Mouse (Mus musculus): ENCODE data around the gene Pik3cd.
"Not testable (repeated sequence)": the region's sequence is repeated elsewhere in the genome, so short reads cannot be mapped to it uniquely, and the experiment has no call there.

Pik3cd gene

DNA sequence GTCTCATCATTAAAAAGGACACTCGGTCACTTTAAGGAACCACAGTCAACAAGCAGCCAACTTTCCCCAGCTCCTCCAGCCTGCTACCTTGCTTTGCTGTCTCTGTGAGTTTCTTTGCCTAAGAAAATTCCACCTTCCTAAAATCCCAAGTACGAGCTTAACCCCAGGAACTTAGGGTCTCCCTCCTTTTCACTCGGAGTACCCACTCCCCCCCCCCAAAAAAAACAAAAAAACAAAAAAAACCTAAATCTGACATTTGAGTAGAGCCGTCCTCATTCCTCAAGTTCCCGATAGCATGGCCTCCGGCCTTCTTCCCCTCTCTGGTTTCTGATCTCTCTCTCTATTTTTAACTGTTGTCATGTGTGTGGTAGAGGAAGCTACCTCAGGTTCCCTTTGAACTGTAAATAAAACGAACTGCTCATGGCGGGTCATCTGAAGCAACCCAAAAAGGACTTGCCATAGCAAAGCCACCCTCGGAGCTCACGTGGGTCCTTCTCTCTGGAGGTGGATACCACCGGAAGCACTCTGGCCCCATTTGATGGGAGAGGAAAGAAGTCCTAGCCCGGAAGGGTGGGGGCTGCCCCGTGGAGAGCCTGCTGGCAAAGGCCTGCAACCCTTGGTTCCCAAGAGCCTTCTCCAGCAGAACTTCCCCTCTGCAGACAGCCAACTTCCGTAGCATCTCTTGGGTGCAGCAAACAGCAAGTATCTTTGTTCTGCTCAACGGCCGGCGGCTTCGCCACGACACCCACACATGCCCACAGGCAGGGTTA lies at the start of gene Pik3cd:
Gene Pik3cd (minus strand): TSS at position 362 of the 770 bp plus-strand sequence.
- DNase-seq (ENCODE audit: low spot score in 2 of 2): peak; percentile 39 to 46

DNA sequence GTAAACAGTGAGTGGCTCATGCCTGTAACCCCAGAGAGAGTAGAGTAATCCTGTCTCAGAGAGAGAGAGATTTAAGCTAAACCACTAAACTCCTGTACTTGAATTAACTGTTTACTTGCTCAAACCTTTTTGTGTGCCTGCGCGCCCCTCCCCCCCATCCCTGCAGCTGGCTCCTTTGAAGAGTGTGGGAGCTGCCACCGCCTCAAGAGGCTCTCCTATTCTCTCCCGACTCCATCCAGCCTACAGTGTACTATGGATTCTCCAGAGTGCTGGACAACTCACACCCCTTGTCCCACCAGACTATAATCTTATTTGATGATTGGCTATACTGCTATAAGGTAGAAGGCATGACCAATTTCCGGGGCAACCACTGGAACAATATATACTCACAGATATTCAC lies 48.3 kb upstream of the Pik3cd start:
- DNase-seq (ENCODE audit: low spot score in 2 of 2): no peak

DNA sequence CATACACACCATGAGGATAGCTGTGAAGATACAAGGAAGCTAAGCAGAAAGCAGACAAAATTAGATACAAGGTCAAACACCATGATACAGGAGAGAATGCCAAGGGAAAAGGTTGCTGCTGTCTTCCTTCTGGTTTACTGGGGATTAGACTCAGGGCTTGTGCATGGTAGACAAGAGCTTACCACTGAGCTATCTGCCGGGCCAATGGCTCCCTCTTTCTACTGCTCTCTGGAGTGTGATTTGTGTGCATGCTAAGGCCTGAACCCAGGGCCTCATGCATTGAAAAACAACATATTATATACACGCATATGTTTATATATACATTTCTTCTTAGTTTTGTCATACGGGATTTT lies 47.3 kb upstream of the Pik3cd start:
- DNase-seq (ENCODE audit: low spot score in 2 of 2): not testable (repeated sequence)

DNA sequence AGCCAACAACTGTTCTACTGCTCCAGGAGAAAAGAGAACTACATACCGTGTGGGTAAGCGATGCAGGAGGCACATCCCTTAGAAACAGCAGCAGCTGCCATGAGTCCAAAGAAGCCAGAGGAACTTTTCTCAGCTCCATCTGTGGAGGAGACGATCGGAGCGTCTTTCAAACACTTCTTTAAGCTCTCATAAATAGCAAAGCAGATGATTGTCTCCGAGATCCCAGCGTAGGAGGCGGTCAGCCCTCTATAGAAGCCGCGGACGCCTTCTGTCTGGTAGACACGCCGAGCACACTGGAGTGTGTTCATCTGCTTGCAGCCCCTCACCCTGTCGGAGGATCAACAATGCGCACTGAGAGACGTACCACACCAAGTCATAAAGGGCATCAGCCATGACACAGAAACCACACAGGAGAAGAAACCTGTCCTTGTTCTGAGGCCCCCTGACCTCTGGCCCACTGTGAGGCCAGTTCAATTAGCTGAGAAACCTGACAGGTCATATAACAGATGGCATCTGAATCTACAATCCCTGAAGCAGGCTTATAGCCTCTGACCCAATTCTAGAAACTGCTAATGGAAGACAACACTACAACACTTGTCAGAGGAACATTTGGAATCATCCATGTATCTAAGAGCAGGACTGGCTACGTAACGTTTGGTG lies 46.8 kb upstream of the Pik3cd start:
- DNase-seq (ENCODE audit: low spot score in 2 of 2): no peak

DNA sequence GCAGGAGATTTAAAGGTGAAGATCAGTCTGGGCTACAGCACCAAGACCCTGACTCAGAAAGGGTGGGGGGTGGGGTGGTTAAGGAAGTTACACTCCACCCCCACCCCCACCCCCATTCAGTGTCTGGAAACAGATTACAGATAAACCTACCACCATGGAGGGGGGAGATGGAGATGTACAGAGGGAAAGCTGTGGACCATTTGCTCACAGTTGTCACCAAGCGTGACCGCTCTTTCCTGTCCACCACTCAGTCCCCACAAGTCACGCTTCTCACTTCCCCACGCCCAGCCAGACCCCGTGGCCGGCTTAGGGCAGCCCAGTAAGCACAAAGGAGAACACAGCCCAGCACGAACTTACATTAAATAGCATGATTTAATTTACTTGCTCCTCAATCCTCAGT lies 41.7 kb upstream of the Pik3cd start:
- no peak for DNase-seq (ENCODE audit: low spot score in 2 of 2)

DNA sequence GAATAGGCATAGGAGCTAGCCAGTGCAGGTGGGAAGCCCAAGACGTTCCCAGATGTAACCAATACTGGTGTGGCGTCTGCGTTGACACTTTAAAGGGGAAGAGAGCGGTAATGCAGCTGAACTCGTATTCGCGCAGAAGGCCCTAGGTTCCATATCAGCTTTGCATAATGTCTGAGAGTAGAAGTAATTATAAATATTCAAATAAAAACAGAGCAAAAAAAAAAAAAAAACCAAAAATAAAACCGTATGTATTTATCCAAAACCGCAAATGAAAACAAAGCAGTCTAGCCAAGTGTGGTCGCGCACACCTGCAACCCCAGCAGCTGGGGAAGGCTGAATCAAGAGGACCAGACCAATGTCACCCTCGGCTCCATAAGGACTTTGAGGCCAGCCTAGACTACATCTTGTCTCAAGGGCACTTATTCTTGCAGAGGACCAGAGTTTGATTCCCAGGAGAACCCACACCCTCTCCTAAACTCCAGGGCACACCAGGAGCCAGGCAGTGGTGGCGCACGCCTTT lies 39.7 kb upstream of the Pik3cd start:
- DNase-seq (ENCODE audit: low spot score in 2 of 2): no peak

DNA sequence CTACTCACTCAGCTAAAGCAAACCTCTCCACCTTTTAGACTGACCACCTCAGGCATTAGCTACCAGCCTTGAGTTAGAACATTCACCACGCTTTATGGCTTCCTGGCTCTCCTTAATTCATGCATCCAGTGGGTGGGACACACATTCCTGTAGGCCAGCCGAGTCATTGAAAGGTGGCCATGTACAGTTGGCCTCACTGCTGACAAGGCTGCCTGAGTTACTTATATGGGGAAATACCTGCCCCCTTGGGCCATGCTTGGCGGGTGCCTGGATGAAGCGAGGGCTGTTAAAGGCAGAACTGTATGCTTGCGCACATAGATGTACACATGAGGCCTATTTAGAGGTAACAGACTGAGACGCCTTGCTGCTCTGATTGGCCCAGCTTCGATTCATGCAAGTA lies 37.9 kb upstream of the Pik3cd start:
- no peak for DNase-seq (ENCODE audit: low spot score in 2 of 2)

DNA sequence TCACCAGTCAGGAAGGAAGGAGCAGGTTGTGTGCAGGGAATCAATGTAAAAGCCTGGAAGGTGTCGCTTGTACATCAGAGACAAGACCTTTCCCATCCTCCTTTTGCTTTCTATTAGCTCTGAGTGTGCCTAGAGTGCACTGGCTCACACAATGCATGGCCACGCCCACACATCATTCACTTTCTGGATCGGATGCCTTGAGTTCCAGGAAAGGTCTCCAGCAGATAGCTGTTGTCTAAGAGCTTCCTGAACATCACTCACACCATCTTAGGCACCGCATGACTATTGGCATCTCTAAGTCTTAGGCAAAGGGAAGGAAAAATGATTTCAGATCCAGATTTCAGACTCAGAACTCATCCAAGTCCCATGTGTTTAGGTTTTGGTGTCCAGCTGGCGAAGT lies 37.1 kb upstream of the Pik3cd start:
- DNase-seq (ENCODE audit: low spot score in 2 of 2): no peak

DNA sequence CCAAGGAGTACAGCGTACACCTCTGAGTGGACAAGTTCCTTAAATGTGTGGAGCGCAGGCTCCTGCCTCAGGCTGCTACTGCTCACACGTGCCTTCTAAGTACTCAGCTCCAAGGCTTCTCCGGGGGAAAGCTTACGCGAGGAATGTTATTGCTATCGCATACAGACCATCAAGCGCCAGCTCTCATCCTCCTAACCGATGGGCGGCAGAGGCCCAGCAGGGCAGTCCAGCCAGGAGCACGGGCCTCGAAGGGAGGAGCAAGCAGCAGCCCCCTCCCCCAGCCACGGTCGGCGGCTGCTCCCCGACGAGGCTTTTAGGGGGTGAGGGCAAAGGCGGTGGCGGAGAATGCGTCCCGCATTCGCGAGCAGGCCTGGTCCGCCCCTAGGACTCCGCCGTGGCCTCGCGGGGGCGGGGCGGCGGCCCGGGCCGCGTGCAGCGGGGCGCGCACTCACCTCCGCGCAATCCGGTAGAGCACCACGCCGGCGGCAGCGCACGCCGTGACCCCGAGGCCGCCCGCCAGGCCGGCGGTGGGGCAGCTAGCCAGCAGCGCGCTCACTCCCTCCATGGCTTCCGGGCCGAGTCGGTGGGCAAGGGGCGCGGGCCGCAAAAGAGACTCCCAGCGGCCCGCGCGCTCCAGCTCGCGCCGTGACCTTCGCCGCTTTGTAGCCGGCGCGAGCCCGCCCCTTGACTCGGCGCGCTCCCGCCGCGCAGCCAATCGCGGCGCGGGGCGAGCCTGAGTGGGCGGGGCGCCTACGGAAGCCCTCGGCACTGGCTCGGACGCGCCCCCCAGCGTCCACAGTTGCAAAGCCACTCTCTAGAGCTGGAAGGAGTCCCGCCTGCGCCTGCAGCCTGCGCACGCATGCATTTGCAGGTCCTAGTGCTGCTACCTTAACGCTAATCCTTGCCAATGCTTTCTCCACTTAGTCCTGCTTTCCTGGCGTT lies 35.3 kb upstream of the Pik3cd start, which contains the start of gene Tmem201:
Gene Tmem201 (minus strand): TSS at position 662 of the 942 bp plus-strand sequence.
- peak; percentile 88 to 98 for DNase-seq (ENCODE audit: low spot score in 2 of 2)

DNA sequence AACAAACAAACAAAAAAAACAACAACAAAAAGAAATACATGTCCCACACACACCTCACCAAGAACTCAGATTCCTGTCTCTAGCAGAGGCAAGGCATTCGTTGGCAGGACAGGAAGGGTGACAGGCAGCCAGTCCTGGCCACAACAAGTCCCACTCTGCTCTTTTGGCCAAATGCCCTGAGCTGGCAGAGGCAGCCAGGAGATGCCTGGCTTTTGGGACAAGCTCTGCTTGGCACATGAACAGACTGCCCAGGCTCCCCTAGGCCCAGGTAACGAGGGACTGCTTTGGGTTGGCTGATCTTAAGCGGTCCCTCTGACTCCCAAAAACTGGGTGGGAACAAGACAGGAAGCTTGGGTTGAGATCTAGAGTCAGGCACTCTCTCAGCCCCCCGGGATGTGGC lies 34.2 kb upstream of the Pik3cd start:
- no peak for DNase-seq (ENCODE audit: low spot score in 2 of 2)

DNA sequence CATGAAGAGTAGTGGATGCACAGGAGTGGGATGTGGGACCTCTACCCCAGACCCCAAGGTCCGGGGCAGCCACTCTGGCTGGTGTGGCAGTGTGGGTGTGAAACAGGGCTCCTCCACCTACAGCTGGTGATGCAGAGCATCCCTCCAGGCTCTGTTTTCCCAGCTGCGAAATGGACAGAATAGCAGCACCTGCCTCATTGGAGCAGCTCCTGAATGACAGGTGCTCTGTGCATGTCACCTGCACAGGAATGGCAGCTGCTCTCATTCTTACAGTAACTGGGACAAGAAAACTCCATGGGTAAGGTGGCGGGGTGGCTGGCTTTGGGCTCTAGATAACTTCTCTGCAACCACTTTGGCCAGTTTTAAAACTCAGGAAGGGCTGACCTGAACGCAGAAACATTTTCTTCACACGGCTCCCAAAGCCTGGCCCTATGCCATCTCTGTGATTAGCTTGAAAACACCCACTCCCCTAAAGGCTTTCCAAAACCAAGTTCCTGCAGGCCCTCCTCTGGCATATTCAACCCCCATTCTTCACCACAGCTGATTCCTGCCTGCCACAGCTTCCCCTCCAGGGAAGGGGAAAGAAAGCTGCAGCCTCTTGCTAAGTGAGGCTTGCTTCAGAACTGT lies 33.4 kb upstream of the Pik3cd start:
- DNase-seq (ENCODE audit: low spot score in 2 of 2): no peak

DNA sequence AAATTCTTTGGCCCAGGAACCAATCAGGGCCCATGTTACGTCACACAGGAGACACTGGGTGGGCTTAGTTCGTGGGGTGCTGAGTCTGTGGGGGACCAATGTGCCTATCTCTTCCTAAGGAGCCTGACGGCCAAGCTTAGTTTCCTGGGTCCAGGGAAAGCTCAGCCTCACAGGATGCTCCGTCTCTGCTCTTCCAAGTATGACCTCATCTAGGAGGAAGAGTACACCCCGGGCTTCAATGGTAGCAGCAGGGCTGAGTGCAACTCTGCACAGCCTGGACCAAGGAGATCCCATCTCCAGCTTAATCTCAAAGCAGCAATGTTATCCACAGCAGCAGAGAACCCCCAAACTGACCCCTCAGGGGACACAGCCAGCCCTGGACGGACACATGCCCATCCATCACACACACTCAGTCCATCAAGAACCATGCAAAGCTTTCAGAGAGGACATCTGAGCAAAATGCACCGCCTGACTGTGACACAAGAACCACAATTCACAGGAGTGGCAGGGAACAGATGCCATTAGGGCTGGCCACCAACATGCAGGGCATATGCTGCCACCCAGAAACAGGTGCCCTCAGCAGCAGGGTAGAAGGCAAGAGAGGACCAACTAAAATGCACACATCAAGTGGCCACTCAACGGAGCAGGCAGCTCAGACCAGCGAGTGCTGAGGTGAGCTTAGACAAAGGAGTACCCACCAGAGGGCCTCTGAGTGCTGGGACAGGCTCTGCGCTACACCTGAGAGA lies 32.5 kb upstream of the Pik3cd start:
- DNase-seq (ENCODE audit: low spot score in 2 of 2): no peak

DNA sequence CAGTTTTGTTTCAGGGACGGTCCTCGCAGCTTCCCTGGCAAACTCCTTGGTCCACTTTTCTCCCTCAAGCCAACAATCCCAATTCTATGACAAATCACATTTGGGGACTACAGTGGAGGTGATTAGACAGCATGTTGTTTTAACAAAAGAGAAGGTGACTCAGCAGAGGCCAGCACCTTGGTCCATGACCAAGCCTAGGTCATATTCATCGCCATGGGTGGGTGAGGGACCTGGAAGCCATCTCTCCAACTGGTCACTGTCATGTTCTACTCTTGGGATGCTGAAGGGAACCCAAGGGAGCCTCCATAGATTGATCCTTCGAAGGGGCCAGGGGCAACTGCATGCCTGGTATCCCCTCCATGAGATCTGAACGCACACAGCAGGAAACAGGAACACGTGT lies 31.9 kb upstream of the Pik3cd start:
- no peak for DNase-seq (ENCODE audit: low spot score in 2 of 2)

DNA sequence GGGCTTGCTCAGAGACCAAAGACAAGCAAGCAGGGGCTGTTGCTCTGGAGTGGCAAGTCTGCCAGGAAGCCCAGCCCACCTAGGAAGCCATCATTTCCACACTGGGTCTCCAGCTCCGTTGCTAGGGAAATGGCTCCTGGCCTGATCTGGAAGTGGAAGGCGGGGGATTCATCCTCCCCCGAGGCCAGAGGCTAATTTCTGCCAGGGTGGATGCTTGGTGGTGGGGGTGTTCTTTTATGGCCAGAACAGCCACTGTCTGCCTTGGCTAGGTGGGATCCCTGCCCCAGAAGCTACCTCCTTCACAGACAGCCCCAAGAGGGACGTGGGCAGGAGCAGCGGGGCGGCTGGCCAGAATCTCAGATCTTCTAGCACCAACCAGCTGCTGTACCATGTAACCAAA lies 31.4 kb upstream of the Pik3cd start:
- no peak for DNase-seq (ENCODE audit: low spot score in 2 of 2)

DNA sequence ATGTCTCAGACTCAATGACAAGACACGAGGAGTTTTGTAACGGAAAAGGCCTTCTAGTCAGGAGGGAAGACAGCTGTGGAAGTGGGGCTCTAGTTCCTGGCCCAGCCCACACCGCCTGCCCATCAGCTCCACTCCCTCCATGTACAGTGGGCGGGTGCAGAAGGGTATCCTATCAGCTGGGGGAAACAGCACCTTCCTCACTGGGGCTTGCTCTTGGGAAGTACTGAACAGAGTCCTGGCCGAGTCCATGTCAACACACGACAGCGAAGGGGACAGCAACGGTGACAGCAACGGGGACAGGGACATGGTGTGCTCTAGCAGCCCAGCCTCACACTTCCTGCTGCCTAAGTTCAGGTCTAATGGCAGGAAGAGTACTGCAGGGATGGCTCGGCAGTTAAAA lies 30.4 kb upstream of the Pik3cd start:
- DNase-seq (ENCODE audit: low spot score in 2 of 2): no peak

DNA sequence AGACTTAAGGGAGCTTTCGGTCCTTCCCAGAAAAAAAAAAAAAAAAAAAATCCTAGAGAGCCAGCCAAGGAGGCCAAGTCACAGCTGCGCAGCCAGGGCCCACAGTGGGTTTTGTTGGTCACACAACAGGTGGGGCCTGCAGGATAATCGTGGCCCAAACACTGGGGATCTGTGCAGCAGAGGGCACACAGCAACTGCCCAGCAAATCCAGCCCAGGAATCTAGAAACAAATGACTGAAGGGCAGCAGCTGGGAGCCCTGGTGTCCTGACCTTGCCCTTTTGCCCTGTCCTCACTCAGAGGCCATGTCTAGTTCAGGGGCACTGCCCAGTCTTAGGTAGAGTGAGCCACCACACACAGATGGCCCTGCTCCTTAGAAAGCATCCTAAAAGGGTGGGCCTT lies 29.9 kb upstream of the Pik3cd start:
- no peak for DNase-seq (ENCODE audit: low spot score in 2 of 2)

DNA sequence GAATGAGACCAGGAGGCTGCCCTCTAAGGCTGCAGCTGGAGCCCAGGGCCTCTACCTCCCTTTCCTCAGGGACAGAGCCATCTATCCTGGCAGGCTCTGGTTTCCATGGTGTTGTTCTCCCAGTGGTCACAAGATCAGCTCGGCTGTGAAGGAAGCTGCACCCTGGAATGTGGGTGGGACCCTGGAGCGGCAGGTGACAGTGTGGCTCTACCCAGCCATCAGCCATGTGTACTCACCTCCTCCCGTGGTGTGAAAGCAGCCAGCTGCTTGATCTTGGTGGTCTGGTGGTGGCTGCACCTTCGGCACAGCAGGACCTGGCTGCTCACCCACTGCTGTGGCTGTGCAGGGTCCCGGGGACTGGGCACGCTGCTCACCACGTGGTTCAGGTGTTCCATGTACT lies 28.5 kb upstream of the Pik3cd start:
- no peak for DNase-seq (ENCODE audit: low spot score in 2 of 2)

DNA sequence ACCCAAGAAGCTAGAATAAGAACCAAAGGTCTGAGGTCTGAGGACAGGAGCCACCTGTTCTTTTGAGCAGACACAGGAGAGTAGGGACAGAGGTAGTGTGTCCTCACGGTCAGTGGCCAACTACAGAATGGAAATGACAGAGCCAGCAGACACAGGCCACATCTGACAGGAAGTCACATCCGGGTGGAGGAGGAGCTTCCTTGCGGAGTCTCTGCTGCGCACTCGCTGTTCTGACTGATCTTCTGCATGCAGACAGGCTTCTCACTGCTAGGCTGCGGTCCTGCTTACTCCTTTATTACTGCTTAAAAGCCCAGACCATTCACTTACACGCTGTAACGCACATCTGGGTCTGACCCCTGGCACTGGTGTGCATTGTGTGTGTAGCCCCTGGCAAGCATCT lies 26.4 kb upstream of the Pik3cd start:
- no peak for DNase-seq (ENCODE audit: low spot score in 2 of 2)

DNA sequence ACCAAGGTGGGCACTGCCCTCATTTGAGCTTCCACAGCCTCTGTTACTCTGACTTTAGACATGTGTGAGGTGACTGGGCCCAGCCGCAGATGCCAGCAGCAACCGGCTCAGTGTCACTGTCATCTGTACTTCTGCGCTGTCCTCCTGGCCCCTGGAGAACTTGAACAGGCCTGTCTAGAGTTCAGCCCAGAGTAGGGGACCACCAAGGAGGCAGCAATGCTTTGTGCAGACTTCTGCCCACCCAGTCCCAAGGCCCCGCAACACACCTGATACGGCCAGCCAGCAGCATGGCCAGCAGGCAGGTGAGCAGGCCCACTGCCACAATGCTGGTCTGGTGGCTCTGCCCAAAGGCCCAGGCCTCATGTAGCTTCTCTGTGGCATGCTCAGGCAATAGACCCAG lies 25.3 kb upstream of the Pik3cd start:
- no peak for DNase-seq (ENCODE audit: low spot score in 2 of 2)

DNA sequence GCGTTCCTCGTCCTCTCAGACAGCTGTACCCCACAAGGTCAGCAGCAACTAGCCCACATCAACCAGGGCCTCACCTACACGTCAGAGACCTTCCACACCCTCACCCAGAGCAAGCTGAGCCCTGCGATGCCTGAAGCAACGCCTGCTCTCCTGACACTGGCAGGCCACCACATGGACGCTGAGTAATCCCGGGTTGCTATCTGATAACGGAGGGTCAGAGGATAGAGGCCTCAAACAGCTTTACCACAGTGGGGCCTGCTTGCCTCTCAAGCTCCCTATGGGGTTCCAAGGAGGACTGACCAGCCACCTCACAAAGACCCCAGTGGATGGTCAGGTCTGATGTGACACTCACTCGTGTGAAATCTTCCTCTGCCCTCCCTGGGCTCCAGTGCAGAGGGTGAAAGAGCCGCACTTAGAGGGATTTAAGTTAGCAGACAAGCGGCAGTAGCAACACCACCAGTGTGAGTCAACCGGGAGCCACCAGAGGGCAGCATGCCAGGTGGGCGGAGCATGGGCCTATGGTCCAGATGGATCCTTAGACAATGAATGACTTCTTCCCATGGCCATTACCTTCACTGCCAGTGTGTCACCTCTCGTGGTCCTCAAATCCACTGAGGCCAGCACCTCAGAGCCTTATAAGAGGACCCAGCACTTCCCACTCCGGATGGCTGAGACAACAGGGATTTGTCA lies 23.4 kb upstream of the Pik3cd start:
- peak; percentile 44 to 70 for DNase-seq (ENCODE audit: low spot score in 2 of 2)

Data from thymus, postnatal 10 days (tissue).